Mouse (Mus musculus): ENCODE measurements around the gene Mrps31.

Mrps31 gene

DNA sequence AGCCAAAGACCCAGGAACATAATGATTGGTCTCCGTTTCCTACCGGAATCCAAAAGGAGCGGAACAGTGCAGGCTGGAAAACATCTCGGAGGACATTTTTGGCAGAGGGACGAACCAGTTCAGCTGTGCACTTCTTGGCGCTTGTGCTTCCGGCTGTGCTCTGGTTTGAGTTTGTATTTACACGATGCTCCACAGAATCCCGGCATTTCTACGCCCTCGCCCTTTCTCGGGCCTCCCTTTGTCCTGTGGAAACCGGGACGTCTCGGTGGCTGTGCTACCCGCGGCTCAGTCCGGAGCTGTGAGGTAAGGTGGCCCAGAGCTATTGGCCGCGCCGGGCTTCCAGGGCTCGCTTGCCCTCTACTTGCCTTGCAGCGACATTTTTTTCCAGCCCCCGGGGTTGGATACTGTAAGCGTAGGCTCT lies at the start of gene Mrps31:
Mrps31 (plus strand) TSS at position 80 of the 421 bp plus-strand sequence.
- DNase-seq (ENCODE audit: low read depth, low spot score) = peak; percentile 93

DNA sequence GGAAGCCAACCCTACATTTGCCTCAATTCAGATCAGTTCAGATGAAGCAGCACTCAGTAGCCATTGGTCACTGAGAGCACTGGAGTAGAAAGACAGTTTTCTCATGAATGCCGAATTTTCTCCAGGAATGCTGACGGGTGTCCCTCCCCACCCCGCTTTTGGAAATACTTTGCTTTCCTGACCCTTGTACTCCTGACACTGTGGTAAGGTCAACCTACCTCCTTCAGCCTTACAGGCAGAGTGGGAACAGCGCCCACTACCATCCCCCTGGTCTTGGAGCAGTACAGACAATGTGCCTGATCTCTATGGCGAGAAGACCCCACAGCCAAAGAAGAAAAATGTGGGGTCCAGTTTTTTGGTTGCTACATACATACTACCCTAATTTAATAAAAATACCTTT lies 34.9 kb upstream of the Mrps31 start:
- DNase-seq (ENCODE audit: low read depth, low spot score) = no peak

- no peak for DNase-seq (ENCODE audit: low read depth, low spot score)
Observed at GRCm38 (mm10) chr8:22376903-22377302, 34.3 kb upstream of the Mrps31 start.

DNA sequence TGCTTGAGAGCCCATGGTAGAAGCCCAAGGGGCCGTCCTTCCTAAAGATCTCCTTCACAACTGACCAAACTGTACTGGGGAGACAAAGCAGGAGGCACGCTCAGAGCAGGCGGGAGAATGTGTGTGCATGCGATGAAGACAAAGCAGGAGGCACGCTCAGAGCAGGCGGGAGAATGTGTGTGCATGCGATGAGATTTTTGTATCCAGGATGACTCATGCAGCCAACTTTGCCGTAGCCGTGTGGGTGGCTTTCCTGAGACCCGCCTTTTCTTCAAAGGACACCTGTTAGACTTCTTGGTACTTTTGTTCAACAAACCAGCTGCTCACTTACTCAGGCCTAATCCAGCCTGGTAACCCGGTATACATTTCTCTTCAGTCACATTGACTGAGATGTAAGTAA lies 30.2 kb upstream of the Mrps31 start:
- DNase-seq (ENCODE audit: low read depth, low spot score) = peak; percentile 38

DNA sequence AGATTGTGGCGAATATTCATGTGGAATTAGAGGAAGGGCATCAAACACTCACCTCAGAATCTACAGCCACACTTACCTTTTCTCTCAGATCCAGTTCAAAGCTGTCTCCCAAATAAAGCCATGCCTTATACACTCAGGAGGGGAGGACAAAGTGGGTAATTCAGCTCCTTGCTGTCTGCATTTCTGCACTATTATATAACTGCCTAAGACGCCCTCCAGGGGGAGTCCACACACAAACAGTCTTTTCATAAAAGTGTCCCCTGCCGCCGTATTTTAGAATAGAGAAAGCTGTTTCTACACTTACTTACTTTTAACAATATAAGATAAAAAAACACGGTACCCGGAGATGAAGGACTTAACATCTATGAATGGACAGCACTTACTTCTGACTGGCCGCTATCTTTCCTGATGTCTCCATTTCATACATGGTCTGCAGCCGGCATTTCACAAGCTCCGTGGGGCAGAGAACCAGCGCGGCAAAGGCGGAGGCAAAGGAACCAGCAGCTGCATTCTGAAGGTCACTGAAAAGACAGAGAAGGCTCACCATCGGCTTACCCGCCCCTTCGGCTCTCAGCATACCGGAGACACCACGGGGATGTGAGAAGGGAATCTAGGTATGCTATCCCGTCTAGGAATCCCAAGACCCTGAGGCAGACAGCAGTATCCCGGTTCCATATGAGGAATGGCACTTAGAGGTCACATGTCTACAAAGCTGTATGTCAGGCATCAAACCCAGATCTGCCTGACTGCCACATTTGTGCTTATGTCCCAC lies 28.2 kb upstream of the Mrps31 start:
- no peak for DNase-seq (ENCODE audit: low read depth, low spot score)

DNA sequence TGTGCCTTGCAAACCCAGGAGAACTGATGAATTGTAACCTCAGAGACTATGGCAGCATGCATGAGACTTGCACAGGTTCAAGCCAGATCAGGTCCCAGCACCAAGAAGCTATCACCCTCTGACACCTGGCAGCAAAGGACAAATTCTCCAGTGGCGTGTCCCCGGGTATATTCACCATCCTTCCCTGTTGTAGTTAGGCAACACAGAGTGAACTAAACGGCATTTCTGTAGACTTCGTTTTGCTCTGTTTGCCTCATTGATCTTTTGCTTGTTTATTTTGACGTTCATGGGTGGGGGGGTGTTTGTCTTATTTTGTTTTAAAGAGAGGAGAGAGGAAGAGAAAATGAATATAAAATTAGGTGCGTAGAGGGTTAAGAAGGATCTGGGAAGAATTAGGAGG lies 26.0 kb upstream of the Mrps31 start:
- no peak for DNase-seq (ENCODE audit: low read depth, low spot score)

GRCm38 (mm10) chr8:22389874-22390273 lies 21.3 kb upstream of the Mrps31 start:
- no peak for DNase-seq (ENCODE audit: low read depth, low spot score)

DNA sequence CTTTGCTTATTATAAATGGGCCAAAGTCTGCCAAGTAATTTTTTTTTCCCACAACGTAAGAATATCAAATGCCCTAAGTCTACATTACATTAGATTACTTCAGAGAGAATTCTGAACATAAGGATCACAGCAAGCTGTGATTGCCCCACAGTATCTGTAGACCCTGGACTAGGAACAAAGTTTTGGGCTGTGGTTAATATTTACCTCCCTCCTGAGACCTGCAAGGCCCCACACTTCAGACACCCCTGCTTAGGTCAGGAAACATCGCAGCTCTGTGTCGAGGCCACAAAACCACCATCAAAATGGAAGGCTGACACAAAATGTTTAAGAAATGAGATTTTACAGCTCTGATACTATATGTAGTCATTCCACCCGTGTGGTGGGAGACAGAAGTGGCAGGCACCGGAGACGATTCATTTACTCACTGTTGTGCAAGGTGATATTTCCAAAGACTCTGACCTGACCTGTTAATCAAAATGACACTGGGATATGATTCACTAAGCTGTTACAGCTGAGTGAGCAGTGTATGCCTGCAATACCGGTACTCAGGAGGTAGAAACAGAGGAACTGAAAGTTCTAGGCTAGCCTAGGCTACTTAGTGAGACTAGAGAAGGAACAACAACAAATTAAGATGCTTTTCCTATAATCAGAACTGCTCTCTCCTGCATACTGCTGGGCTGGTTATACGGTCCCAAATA lies 20.2 kb upstream of the Mrps31 start:
- no peak for DNase-seq (ENCODE audit: low read depth, low spot score)

DNA sequence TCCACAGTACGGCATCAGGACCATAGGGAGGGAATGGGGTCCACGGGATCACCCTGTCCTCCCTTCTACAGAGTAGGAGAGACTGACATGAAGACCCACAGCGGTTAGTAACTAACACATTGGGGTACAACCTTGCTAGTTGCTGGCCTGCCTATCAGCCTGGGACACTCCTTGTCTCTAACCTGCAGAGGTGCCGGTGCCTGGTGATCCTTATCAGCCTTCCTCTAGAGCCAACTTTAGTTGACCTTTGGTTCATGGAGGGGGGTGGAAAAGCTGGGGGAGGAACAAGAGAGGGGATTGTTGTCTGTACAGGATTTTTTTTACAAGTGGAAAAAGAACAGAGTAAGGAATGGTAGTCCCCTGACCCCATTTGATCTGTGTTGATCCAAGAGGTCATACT lies 16.7 kb upstream of the Mrps31 start:
- DNase-seq (ENCODE audit: low read depth, low spot score) = no peak

- no peak for DNase-seq (ENCODE audit: low read depth, low spot score)
Observed at GRCm38 (mm10) chr8:22395256-22395655, 15.9 kb upstream of the Mrps31 start.

GRCm38 (mm10) chr8:22397811-22398141 lies 13.4 kb upstream of the Mrps31 start:
- DNase-seq (ENCODE audit: low read depth, low spot score) = peak; percentile 15

- peak; percentile 73 for DNase-seq (ENCODE audit: low read depth, low spot score)
Observed at GRCm38 (mm10) chr8:22398142-22398951, 12.8 kb upstream of the Mrps31 start, which contains the start of gene Slc25a15. Slc25a15 (minus strand) TSS chr8:22398597.

GRCm38 (mm10) chr8:22399285-22399880 lies 11.8 kb upstream of the Mrps31 start:
- DNase-seq (ENCODE audit: low read depth, low spot score) = no peak

- no peak for DNase-seq (ENCODE audit: low read depth, low spot score)
Observed at GRCm38 (mm10) chr8:22400593-22400992, 10.6 kb upstream of the Mrps31 start.

- DNase-seq (ENCODE audit: low read depth, low spot score) = no peak
Observed at GRCm38 (mm10) chr8:22403235-22403634, 7.9 kb upstream of the Mrps31 start.

DNA sequence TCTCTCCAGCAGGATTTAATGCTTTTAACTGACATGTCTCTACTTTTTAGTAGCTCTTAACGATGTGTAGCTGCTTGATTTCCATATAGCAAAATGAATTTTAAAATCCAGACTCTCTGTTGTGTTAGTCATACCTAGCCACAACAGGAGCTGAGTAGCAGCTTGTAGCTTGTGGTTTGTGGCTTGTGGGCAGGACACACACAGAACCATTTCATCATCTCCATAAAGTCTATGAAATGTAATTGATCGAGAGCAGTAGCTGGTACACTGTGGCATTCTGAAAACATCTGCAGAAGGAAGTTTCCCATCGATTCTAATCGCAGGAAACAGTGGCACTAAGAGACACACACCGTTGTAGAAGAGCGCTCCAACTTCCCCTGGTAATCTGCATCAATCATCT lies 5.4 kb upstream of the Mrps31 start:
- no peak for DNase-seq (ENCODE audit: low read depth, low spot score)

- no peak for DNase-seq (ENCODE audit: low read depth, low spot score)
Observed at GRCm38 (mm10) chr8:22410688-22411281, 376 bp upstream of the Mrps31 start.

- no peak for DNase-seq (ENCODE audit: low read depth, low spot score)
Observed at GRCm38 (mm10) chr8:22411971-22412370, 810 bp downstream of the Mrps31 start.
